24 mouse cellular contexts compared by ENCODE assay signal in genomic region chr1:23163371-23163935, GRCm38 (mm10).
DNase-seq lines count a peak whose midpoint lies in the region; ATAC-seq and TF ChIP-seq lines count a peak whose summit lies in the region.
"Had no signal": no experiment of that assay in that cellular context is flagged by ENCODE, and none has a peak within 500 bp of the region (broad histone marks: within the 10 kb centered on the region; RNA-seq: fewer than 3 reads in every experiment).

No protein-coding gene starts in this region.

- H3K4me1 ChIP-seq in kidney, embryonic 16.5 days (ENCODE audit: insufficient read depth, low read length): no peaks in the 10 kb centered on the region
- H3K4me1 ChIP-seq in stomach, embryonic 14.5 days (ENCODE audit: control insufficient read depth, insufficient read depth, low read length): no peaks in the 10 kb centered on the region
- H3K4me1 ChIP-seq in stomach, postnatal 0 days (replicated peaks; ENCODE audit: control insufficient read depth, insufficient read depth): no peaks in the 10 kb centered on the region
- no peaks in the 10 kb centered on the region for H3K4me1 ChIP-seq in liver, embryonic 15.5 days (replicated peaks)
- H3K4me1 ChIP-seq: embryonic facial prominence, embryonic 13.5 days; forebrain, embryonic 13.5 days; heart, embryonic 15.5 days; neural tube, embryonic 15.5 days had no signal

- no peak overlapping the region for H3K27ac ChIP-seq in kidney, embryonic 16.5 days (ENCODE audit: low read length)
- H3K27ac ChIP-seq in stomach, embryonic 14.5 days (ENCODE audit: low read length): 0 out of 2 replicates have a peak overlapping the region, but pooled peaks have one; percentile 15
- no peak overlapping the region for H3K27ac ChIP-seq in stomach, postnatal 0 days (replicated peaks)
- peak overlapping the region; percentile 75 for H3K27ac ChIP-seq in liver, embryonic 15.5 days (replicated peaks)
- no peak overlapping the region for H3K27ac ChIP-seq in layer of hippocampus, adult 2 months
- H3K27ac ChIP-seq: embryonic facial prominence, embryonic 13.5 days; forebrain, embryonic 13.5 days; heart, embryonic 15.5 days; hindbrain, embryonic 14.5 days; left cerebral cortex, adult 2 months; neural tube, embryonic 15.5 days had no signal

- peak; percentile 37 for DNase-seq in kidney, adult 11 months
- no peak for DNase-seq in stomach, postnatal 0 days (ENCODE audit: low spot score)
- no peak for DNase-seq in layer of hippocampus, adult 2 months (ENCODE audit: low spot score in 2 of 2)
- no peak for DNase-seq in heart, postnatal 4 days
- DNase-seq in left cerebral cortex, adult 8-10 months (ENCODE audit: low spot score in 2 of 2): no peak
- DNase-seq: adrenal gland, postnatal 14 days; cerebellum, adult 2 months; cerebellum, postnatal 36 days; embryo, embryonic 11 days; heart, postnatal 36 days; lung, adult 2 months; lung, postnatal 14 days; right cerebral cortex, adult 18-20 months; right cerebral cortex, postnatal 4 days had no signal

- no peak for ATAC-seq in kidney, embryonic 16.5 days (ENCODE audit: low FRiP score, low TSS enrichment)
- peak; percentile 72; the same call in 1 of the 2 replicates for ATAC-seq in stomach, embryonic 14.5 days (ENCODE audit: insufficient number of reproducible peaks, insufficient read depth, low FRiP score, low read depth)
- no peak for ATAC-seq in stomach, postnatal 0 days (ENCODE audit: low FRiP score, low TSS enrichment)
- ATAC-seq in liver, embryonic 15.5 days (ENCODE audit: insufficient read depth): peak; percentile 81
- ATAC-seq: forebrain, embryonic 13.5 days had no signal

- no peaks in the 10 kb centered on the region for H3K36me3 ChIP-seq in kidney, embryonic 16.5 days (ENCODE audit: insufficient read depth, low read length)
- H3K36me3 ChIP-seq in stomach, embryonic 14.5 days (ENCODE audit: control insufficient read depth, insufficient read depth, low read length): no peaks in the 10 kb centered on the region
- H3K36me3 ChIP-seq in stomach, postnatal 0 days (ENCODE audit: control insufficient read depth, insufficient read depth, low read length): no peaks in the 10 kb centered on the region
- no peaks in the 10 kb centered on the region for H3K36me3 ChIP-seq in liver, embryonic 15.5 days (replicated peaks)
- H3K36me3 ChIP-seq: embryonic facial prominence, embryonic 13.5 days; heart, embryonic 15.5 days; neural tube, embryonic 15.5 days had no signal

- no peak for TF ChIP-seq CTCF in stomach, postnatal 0 days (IDR thresholded peaks at IDR 0.05; ENCODE audit: low read depth)
- TF ChIP-seq CTCF in layer of hippocampus, adult 2 months (conservative IDR thresholded peaks at IDR 0.05): no peak

- no peaks in the 10 kb centered on the region for H3K9me3 ChIP-seq in kidney, embryonic 16.5 days (ENCODE audit: low read length)
- no peaks in the 10 kb centered on the region for H3K9me3 ChIP-seq in stomach, embryonic 14.5 days (ENCODE audit: control insufficient read depth, low read depth, low read length)
- no peaks in the 10 kb centered on the region for H3K9me3 ChIP-seq in stomach, postnatal 0 days (ENCODE audit: control insufficient read depth, low read length)
- no peaks in the 10 kb centered on the region for H3K9me3 ChIP-seq in liver, embryonic 15.5 days (replicated peaks)
- H3K9me3 ChIP-seq: forebrain, embryonic 13.5 days; neural tube, embryonic 15.5 days had no signal

- no peak overlapping the region for H3K4me2 ChIP-seq in kidney, embryonic 16.5 days (replicated peaks; ENCODE audit: low read depth, low read length)
- H3K4me2 ChIP-seq in stomach, embryonic 14.5 days (replicated peaks; ENCODE audit: low read depth, low read length): no peak overlapping the region
- H3K4me2 ChIP-seq in stomach, postnatal 0 days (replicated peaks; ENCODE audit: low read depth): no peak overlapping the region
- H3K4me2 ChIP-seq in liver, embryonic 15.5 days: no peak overlapping the region
- H3K4me2 ChIP-seq: embryonic facial prominence, embryonic 13.5 days; forebrain, embryonic 13.5 days; heart, embryonic 15.5 days; hindbrain, embryonic 14.5 days; midbrain, embryonic 11.5 days; neural tube, embryonic 15.5 days had no signal

- H3K9ac ChIP-seq in kidney, embryonic 16.5 days (replicated peaks; ENCODE audit: low read length): no peak overlapping the region
- H3K9ac ChIP-seq in stomach, embryonic 14.5 days (replicated peaks; ENCODE audit: low read depth, low read length): no peak overlapping the region
- no peak overlapping the region for H3K9ac ChIP-seq in stomach, postnatal 0 days (ENCODE audit: low read length)
- no peak overlapping the region for H3K9ac ChIP-seq in liver, embryonic 15.5 days
- H3K9ac ChIP-seq: embryonic facial prominence, embryonic 13.5 days; forebrain, embryonic 13.5 days; heart, embryonic 15.5 days; hindbrain, embryonic 14.5 days; neural tube, embryonic 15.5 days had no signal

- H3K27me3 ChIP-seq in kidney, embryonic 16.5 days (ENCODE audit: insufficient read depth, low read length): no peaks in the 10 kb centered on the region
- H3K27me3 ChIP-seq in stomach, embryonic 14.5 days (ENCODE audit: control insufficient read depth, insufficient read depth, low read length): no peaks in the 10 kb centered on the region
- H3K27me3 ChIP-seq in stomach, postnatal 0 days (ENCODE audit: control insufficient read depth, insufficient read depth, low read length): no peaks in the 10 kb centered on the region
- H3K27me3 ChIP-seq in liver, embryonic 15.5 days: no peaks in the 10 kb centered on the region
- H3K27me3 ChIP-seq: embryonic facial prominence, embryonic 13.5 days; forebrain, embryonic 13.5 days; heart, embryonic 15.5 days; neural tube, embryonic 15.5 days had no signal

- no peak for TF ChIP-seq EP300 in stomach, postnatal 0 days (optimal IDR thresholded peaks at IDR 0.05)

- no peak overlapping the region for H3K4me3 ChIP-seq in kidney, embryonic 16.5 days (ENCODE audit: low read length)
- no peak overlapping the region for H3K4me3 ChIP-seq in stomach, embryonic 14.5 days (ENCODE audit: low read depth, low read length)
- H3K4me3 ChIP-seq in stomach, postnatal 0 days (ENCODE audit: low read depth, low read length): no peak overlapping the region
- no peak overlapping the region for H3K4me3 ChIP-seq in liver, embryonic 15.5 days (replicated peaks)
- H3K4me3 ChIP-seq in layer of hippocampus, adult 2 months: no peak overlapping the region
- H3K4me3 ChIP-seq: embryonic facial prominence, embryonic 13.5 days; forebrain, embryonic 13.5 days; heart, embryonic 15.5 days; left cerebral cortex, adult 2 months; neural tube, embryonic 15.5 days had no signal

- WGBS in kidney, embryonic 16.5 days: 79% methylated on average over 5 of the region's 5 CpGs
- WGBS in stomach, embryonic 14.5 days: 66% methylated on average over 5 of the region's 5 CpGs
- WGBS in stomach, postnatal 0 days: 54% methylated on average over 5 of the region's 5 CpGs
- WGBS in liver, embryonic 15.5 days (ENCODE audit: insufficient replicate concordance): 41% methylated on average over 5 of the region's 5 CpGs

Comparison
In these comparisons a context has a peak if more than half of its experiments do, and no peak if none do; other contexts are left out.
1. ATAC-seq: peak in stomach, embryonic 14.5 days (single experiment) and liver, embryonic 15.5 days (single experiment); none in kidney, embryonic 16.5 days (single experiment) and stomach, postnatal 0 days (single experiment).
2. H3K27ac ChIP-seq: peak in stomach, embryonic 14.5 days (single experiment) and liver, embryonic 15.5 days (single experiment); none in kidney, embryonic 16.5 days (single experiment), stomach, postnatal 0 days (single experiment) and layer of hippocampus, adult 2 months (single experiment).